Mouse (Mus musculus): ENCODE measurements at regions not wholly inside any gene's neighbourhood (a gene's known extent, or its start where the extent isn't known, plus 50 kb on each side); places are given as distances from the start of the nearest gene placed in this dataset.
A peak's percentile ranks its signal among the peaks of the same experiment; 100 is the strongest.

DNA sequence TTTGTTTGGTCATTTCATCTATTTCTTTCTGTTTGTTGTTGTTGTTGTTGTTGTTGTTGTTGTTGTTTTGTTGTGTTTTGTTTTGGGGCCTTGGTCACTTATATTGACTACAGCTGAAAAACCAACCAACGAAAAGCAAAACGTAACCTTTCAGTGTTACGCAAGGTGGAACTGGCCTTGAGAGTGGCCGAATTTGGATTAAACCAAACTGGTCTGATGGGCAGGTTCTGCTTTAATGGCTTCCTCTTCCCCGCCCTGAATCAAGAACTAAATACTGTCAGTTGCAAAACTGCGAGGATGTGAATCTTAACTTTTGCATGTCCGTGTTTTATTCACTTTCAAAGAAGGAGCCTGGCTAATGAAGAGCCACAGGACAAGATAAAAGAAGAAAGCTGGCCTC, 480.2 kb downstream of the Ofcc1 start:
- no peak for TF ChIP-seq POLR2A (IDR thresholded peaks at IDR 0.05; ENCODE audit: borderline replicate concordance, extremely low read depth, insufficient read depth, insufficient read length, poor library complexity, severe bottlenecking)
- no peak for TF ChIP-seq CTCF (IDR thresholded peaks at IDR 0.05; ENCODE audit: borderline replicate concordance, extremely low read depth, insufficient read depth, insufficient read length)
- DNase-seq (ENCODE audit: low read depth) = no peak

DNA sequence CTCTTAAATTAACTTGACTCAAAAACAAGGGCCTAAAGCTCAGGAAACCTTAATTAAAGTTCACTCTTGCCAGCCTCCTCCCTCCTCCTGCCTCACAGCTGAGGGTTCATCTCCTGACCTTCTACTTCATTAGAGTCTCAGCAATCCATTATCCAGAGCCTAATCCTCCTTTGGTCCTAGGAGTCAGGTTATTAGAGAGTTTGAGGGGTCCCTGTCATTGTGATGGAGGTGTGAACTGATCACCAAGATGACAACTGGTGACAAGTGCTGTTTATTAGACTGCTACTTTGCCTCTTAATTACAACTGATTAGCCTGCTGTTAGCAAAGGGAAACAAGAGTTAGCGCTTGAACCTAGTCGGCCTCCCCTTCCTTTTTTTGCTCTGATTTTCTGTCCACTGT, 481.1 kb downstream of the Ofcc1 start:
- peak; percentile 62 for DNase-seq (ENCODE audit: low read depth)
- TF ChIP-seq POLR2A (IDR thresholded peaks at IDR 0.05; ENCODE audit: borderline replicate concordance, extremely low read depth, insufficient read depth, insufficient read length, poor library complexity, severe bottlenecking) (no peak), CTCF (IDR thresholded peaks at IDR 0.05; ENCODE audit: borderline replicate concordance, extremely low read depth, insufficient read depth, insufficient read length) (no peak)

DNA sequence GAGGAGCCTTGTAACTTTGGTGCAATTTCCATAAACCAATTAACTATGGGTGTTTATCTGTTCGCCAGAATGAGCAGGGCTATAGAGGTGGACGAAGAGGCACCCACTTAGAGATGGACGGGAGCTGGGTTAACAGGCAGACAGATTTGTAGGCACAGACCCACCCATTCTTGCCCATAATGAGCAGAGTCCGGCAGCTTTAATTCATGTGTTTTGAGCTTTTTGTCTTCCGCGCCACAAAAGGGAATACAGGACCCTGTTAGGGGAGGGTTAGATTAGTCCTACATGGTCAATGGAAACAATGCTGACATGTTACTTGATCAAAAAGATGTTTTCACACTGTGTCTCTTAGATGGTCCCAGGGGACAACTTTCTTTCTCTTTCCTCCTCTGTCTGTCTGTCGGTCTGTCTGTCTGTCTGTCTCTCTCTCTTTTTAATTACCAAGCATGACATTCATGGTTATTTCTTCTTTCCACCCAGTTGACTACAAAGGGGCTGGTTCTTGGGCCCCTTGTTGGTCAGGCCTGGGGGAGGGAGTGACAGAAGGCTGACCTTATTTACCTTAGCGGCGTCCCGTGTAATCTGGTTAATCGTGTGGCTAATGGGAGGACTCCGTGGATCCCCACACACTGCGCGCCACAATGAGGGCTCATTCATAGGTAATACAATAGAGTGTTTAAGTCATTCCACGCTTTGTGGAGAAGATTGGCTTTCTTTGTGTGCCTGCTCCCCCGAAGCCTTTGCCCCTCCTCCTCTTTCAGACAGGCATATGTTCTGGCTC, 483.7 kb downstream of the Ofcc1 start:
- DNase-seq (ENCODE audit: low read depth) = peak; percentile 85
- no peak for TF ChIP-seq CTCF (IDR thresholded peaks at IDR 0.05; ENCODE audit: borderline replicate concordance, extremely low read depth, insufficient read depth, insufficient read length)
- TF ChIP-seq POLR2A (IDR thresholded peaks at IDR 0.05; ENCODE audit: borderline replicate concordance, extremely low read depth, insufficient read depth, insufficient read length, poor library complexity, severe bottlenecking) = no peak

DNA sequence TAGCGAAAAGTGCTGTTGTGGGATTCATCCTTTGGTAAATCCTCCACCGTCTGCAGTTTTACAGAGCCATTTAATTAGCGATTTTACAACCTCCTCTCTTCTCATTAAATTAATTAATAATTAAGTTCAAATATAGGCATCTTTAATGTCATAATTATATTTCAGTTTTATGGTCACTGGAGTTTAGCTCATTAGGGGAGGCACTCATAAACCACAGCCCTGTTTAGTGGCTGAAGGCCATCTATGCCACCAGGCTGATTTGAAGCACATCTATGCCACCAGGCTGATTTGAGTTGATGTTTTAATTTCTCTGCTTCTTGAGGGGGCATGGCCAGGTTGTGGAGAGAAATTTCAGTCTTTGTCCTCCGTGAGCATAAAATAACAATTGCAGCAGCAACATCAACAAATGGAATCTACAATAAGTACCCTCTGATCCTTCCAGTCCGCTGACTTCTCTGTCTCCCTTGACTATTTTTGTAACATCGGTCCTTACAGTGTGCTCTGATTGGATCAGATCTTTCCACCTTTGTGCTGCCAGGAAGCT, 508.9 kb downstream of the Ofcc1 start:
- TF ChIP-seq POLR2A (IDR thresholded peaks at IDR 0.05; ENCODE audit: borderline replicate concordance, extremely low read depth, insufficient read depth, insufficient read length, poor library complexity, severe bottlenecking) = no peak
- no peak for TF ChIP-seq CTCF (IDR thresholded peaks at IDR 0.05; ENCODE audit: borderline replicate concordance, extremely low read depth, insufficient read depth, insufficient read length)
- DNase-seq (ENCODE audit: low read depth) = no peak

DNA sequence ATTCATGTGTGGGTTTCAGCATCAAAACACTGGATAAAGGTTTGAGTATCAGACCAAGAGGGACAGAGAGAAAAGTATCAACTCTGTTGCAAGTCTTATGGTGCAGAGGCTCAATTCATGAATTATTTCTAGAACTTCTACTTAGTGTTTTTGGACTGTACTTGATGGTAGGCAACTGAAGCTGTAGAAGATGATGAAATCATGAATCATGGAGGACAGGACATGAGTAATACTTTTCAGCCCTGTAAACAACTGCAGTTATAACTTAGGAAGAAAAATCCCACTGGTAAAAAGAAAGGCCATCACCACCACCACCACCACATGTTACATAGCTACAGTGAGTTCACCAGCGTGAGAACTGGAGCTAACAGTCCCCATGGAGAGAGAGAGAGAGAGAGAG, 511.9 kb downstream of the Ofcc1 start:
- TF ChIP-seq POLR2A (IDR thresholded peaks at IDR 0.05; ENCODE audit: borderline replicate concordance, extremely low read depth, insufficient read depth, insufficient read length, poor library complexity, severe bottlenecking) = no peak
- no peak for TF ChIP-seq CTCF (IDR thresholded peaks at IDR 0.05; ENCODE audit: borderline replicate concordance, extremely low read depth, insufficient read depth, insufficient read length)
- DNase-seq (ENCODE audit: low read depth) = no peak

DNA sequence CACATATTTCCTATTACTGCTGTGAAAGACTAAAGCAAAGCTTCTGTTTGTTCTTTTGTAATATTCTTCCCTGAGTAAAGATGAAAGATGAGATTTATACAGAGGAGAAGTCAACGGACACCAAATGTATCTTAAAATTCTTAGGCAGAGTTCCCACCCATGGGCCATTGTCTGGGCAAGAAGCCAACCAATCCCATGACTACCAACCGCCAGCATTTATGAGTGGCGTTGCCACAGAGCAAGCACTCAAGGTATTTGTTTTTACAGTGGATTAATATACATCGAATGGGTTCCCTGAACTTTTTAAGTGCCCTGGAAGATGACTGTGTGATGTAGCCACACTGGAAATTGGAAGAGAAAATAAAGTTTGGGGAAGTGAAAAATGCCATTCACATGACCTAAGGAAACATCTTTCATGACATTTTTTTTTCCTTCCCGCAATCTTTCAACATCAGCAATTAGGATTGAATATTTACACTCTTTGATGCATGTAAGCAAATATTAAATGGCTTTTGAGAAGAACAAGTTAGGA, 525.1 kb downstream of the Ofcc1 start:
- TF ChIP-seq CTCF (IDR thresholded peaks at IDR 0.05; ENCODE audit: borderline replicate concordance, extremely low read depth, insufficient read depth, insufficient read length) (no peak), POLR2A (IDR thresholded peaks at IDR 0.05; ENCODE audit: borderline replicate concordance, extremely low read depth, insufficient read depth, insufficient read length, poor library complexity, severe bottlenecking) (no peak)
- DNase-seq (ENCODE audit: low read depth) = peak; percentile 51

DNA sequence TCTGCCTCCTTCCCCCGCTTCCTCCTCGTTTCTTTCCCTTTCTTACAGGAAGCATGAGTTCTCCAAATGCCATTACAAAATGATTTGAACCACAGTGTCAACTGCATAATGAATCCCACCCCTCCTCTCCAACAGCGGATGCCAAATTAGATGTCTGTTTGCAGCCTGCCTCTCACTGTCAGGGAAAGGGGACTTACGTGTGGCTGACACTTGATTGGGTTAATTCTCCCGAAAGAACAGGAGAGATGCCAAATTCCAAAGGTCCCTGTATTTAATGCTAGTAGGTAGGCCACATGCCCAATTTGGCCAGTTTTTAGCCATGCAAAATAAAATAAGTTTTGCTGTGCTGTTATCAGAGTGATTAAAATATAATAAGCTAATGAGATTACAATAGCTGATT, 525.9 kb downstream of the Ofcc1 start:
- TF ChIP-seq CTCF (IDR thresholded peaks at IDR 0.05; ENCODE audit: borderline replicate concordance, extremely low read depth, insufficient read depth, insufficient read length) = no peak
- no peak for TF ChIP-seq POLR2A (IDR thresholded peaks at IDR 0.05; ENCODE audit: borderline replicate concordance, extremely low read depth, insufficient read depth, insufficient read length, poor library complexity, severe bottlenecking)
- peak; percentile 89 for DNase-seq (ENCODE audit: low read depth)

DNA sequence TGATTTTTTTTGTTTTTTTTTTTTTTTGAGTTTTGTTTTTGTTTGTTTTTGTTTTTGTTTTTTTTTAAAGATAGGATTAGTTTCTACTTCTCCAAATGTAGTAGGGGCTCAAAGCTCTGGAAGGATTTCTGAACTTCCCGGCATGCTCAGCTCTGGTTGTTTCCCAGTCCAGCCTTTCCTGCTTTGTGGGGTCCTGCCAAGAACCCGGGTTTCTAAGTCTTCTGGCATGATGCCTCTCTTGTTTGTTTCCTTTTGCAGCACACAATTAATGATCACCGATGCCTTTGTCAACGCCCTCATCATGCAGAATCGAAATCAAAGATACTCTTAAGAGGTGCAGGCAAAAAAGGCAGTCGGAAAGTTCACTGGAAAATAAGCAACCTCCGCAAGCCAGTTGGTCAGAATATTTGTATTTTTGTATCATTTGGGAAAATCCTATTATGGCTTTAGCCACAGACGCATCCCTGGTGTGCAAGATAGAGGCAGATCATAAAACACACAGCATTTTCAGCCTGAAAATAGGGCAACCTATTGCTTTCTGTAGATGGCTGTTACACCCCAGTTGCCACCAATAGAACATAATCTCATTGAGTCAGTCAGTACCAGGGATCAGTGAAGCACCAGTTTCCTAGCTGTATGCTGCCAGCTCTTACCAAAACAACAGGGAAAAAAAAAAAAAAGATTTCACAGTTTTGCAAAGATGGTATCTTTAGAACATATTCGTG, 526.6 kb downstream of the Ofcc1 start:
- TF ChIP-seq CTCF (IDR thresholded peaks at IDR 0.05; ENCODE audit: borderline replicate concordance, extremely low read depth, insufficient read depth, insufficient read length) (no peak), POLR2A (IDR thresholded peaks at IDR 0.05; ENCODE audit: borderline replicate concordance, extremely low read depth, insufficient read depth, insufficient read length, poor library complexity, severe bottlenecking) (no peak)
- peak; percentile 80 for DNase-seq (ENCODE audit: low read depth)

DNA sequence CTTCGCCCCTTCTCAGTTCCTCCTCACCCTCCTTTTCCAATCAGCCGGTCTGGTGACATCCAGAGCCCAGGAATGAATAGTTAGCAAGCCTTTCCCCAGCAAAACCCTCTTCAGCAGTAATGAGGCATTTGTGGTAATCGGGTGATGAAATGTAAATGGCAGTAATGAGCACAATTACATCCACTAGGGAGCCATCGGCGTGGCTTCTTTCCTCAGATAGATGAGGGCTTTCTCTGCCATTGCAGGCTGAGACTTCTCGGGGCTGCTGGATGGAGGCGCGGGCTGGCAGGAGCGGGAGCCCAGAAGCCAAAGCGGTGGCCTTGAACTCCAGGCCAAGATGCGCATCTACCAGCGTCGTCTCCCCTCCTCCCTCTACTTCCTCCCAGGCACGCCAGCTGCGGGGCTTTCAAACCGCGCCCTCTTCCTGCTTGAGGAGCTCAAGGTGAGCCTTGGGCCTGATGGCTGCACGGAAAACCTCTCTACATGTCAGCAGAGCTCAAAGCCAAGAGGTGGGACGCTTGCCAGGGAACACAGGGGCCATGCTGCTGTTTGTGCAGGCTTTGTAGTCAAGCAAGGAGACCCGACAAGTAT, 537.2 kb downstream of the Ofcc1 start:
- peak; percentile 88 for DNase-seq (ENCODE audit: low read depth)
- TF ChIP-seq CTCF (IDR thresholded peaks at IDR 0.05; ENCODE audit: borderline replicate concordance, extremely low read depth, insufficient read depth, insufficient read length) (no peak), POLR2A (IDR thresholded peaks at IDR 0.05; ENCODE audit: borderline replicate concordance, extremely low read depth, insufficient read depth, insufficient read length, poor library complexity, severe bottlenecking) (no peak)

DNA sequence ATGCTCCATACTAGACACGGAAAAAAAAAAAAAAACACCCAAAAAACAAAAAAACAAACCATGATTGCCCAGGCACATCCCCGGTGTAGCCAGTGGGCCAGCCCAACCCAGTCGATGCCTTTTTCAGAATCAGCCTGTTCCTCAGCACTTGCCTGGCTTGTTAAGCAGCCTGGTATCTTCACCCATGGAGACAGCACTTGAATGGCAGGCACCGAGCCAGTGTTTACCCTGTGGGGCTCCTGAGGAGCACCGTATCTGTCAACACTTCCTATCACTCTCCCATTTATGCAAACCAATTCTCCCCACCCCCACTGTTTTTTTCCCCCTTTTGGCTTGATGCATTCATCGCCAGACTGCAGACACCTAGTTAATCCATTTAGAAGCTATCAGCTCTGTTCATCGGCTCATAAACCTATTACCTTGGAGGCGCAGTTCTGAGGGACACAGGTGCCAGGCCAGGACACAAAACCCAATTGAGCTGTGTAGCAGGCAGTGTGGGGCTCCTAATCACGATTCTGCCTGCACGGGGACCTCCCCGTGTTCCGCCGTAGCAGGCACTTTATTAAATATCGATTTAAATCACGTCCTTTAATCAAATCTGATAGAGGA, 537.8 kb downstream of the Ofcc1 start:
- no peak for TF ChIP-seq CTCF (IDR thresholded peaks at IDR 0.05; ENCODE audit: borderline replicate concordance, extremely low read depth, insufficient read depth, insufficient read length)
- no peak for TF ChIP-seq POLR2A (IDR thresholded peaks at IDR 0.05; ENCODE audit: borderline replicate concordance, extremely low read depth, insufficient read depth, insufficient read length, poor library complexity, severe bottlenecking)
- peak; percentile 92 for DNase-seq (ENCODE audit: low read depth)

DNA sequence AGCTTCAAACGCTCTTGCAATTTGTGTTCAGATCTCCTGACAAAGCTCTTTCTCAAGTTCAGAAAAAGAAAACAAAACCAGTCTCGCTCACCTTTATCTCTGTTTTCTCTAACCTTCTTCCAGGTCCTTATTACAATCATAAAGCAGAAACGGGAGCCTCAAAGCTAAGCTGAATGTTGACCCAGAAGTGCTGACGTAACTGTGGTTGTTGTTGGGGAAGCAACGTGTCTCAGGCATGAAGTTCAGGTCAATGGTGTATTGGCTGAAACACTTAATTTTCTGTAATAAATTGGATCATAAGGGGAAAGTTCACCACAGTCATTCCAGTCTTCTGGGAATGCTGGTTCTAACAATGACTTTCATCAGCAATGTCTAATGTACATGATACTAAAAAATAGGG, 586.7 kb downstream of the Ofcc1 start:
- no peak for DNase-seq (ENCODE audit: low read depth)
- TF ChIP-seq POLR2A (IDR thresholded peaks at IDR 0.05; ENCODE audit: borderline replicate concordance, extremely low read depth, insufficient read depth, insufficient read length, poor library complexity, severe bottlenecking) (no peak), CTCF (IDR thresholded peaks at IDR 0.05; ENCODE audit: borderline replicate concordance, extremely low read depth, insufficient read depth, insufficient read length) (no peak)
